Mouse (Mus musculus) intestine, embryonic 14.5 days (tissue): ENCODE data around the gene Gp6. TPM values are rescaled to one million over a fixed set of nuclear protein-coding genes. Genes with fewer than 3 reads are reported as not detected.
"Not testable (repeated sequence)": the region's sequence is repeated elsewhere in the genome, so short reads cannot be mapped to it uniquely, and the experiment has no call there.

Experiments
- ATAC-seq: fragments of 200-750 bp; cut with Nextera tagmentation; replicated peaks from 2 replicates; pipeline ENCODE4 v1.8.0; 2017; ENCODE audit warnings: low read depth, moderate number of reproducible peaks, moderate TSS enrichment, moderate library complexity; ENCODE audit not compliant: low FRiP score, low TSS enrichment
- DNase-seq: peaks from one replicate; pipeline ENCODE4 v3.0.0-alpha.2; 2018; ENCODE audit warnings: low spot score
- H3K27ac ChIP-seq: fragments of 300-500 bp; sonication (generic); 2 replicates; pipeline ENCODE4 v1.5.1; 2014; ENCODE audit warnings: low read depth, mild to moderate bottlenecking, control low read depth
- H3K27me3 ChIP-seq: fragments of 300-500 bp; sonication (generic); replicated peaks from 2 replicates; pipeline ENCODE4 v1.6.1; 2014; ENCODE audit warnings: low read length, control low read depth; ENCODE audit not compliant: control insufficient read depth, insufficient read depth
- H3K36me3 ChIP-seq: fragments of 300-500 bp; sonication (generic); 2 replicates; pipeline ENCODE4 v1.6.1; 2014; ENCODE audit warnings: low read length, control low read depth; ENCODE audit not compliant: control insufficient read depth, insufficient read depth
- H3K4me1 ChIP-seq: fragments of 300-500 bp; sonication (generic); replicated peaks from 2 replicates; pipeline ENCODE4 v1.6.1; 2014; ENCODE audit warnings: low read length, control low read depth, mixed read lengths; ENCODE audit not compliant: control insufficient read depth, insufficient read depth
- H3K4me2 ChIP-seq: fragments of 300-500 bp; sonication (generic); 2 replicates; pipeline ENCODE4 v1.6.1; 2014; ENCODE audit warnings: low read length
- H3K4me3 ChIP-seq: fragments of 300-500 bp; sonication (generic); 2 replicates; pipeline ENCODE4 v1.5.1; 2014; ENCODE audit warnings: low read depth, low read length, control low read depth, mixed read lengths
- H3K9ac ChIP-seq: fragments of 300-500 bp; sonication (generic); 2 replicates; pipeline ENCODE4 v1.6.1; 2014; ENCODE audit warnings: mild to moderate bottlenecking, low read length
- H3K9me3 ChIP-seq: fragments of 300-500 bp; sonication (generic); 2 replicates; pipeline ENCODE4 v1.6.1; 2016; ENCODE audit warnings: low read length, control low read depth; ENCODE audit not compliant: control insufficient read depth
- WGBS: fragments of 180-500 bp; shearing (Covaris S2); extraction: QIAGEN DNeasy Blood & Tissue Kit; methylation state at CpG from one replicate; pipeline ENCODE4 v1.1.7; 2014; 5-methylcytosine and 5-hydroxymethylcytosine counted together
- polyA plus RNA-seq: library from polyadenylated mRNA; unstranded; fragments of >200 nt; fragmentation: Nextera tagmentation; extraction: Ambion mirVana; gene quantifications from 2 replicates; pipeline ENCODE4 v1.2.1, GENCODE M21; 2014

Gp6 gene
- polyA plus RNA-seq, 1 experiment from 2014 or later = 0.31 TPM

DNA sequence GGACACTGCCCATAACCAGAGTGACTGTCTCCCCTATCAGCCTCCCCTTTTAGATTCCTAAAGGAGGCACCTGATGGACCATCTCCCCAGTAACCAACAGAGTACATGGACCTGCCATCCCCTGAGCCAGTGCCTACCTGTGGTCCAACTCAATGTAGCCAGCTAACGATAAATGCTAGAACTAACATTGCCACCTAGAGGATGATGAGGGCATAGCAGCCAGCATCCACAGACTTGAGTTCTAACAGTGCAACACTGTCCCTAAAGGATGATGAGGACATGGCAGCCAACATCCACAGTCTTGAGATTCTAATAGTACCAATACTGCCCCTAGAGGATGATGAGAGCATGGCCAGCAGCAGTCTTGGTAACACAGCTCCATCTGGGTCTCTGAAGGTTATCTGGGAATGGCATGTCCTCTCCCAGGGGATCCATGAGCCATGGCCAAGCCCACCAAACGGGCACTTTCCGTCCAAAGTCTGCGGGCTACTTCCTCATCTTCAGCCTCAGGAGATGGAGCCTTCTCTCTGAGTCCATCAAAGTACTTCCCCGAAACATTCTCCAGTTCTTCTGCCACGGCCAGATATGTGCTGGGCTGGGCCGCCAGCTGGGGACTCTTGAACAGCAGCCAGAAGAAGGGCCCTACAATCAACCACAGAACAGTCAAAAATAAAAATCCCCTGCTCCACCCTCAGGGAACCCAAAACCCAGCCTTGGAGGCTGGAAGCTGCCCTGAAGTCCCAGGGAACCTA, 29.8 kb upstream of the Gp6 start:
- Histone ChIP-seq H3K4me2 (no peak overlapping the region), H3K36me3 (peaks cover 72% of the 10 kb centered on the region), H3K27me3 (no peaks in the 10 kb centered on the region), H3K9ac (no peak overlapping the region), H3K9me3 (0 out of 2 replicates have a peak, but pooled peaks cover 1% of the 10 kb centered on the region), H3K27ac (no peak overlapping the region), H3K4me1 (no peaks in the 10 kb centered on the region), H3K4me3 (no peak overlapping the region)
- DNase-seq = peak; percentile 93
- WGBS = 71% methylated on average over 7 of the region's 7 CpGs
- peak; percentile 91 for ATAC-seq

DNA sequence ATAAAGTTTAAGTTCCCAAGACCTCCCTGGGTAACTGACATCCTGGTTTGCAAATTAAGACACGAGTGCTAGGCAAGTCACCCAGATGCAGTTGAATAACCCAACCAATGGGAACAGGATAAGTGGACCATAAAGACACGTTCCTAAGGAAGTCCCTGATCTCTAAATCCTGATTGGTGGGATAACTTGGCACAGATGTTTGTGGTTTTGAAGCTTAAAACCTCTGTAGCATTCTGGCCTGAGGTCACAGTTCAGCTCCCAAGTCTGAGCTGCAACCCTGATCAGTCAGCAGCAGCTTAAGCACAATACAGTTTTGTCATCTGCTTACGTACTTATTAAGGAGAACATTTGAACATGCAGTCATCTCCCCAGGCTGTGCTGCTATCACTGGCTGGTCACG, 22.7 kb upstream of the Gp6 start:
- ATAC-seq (no peak), DNase-seq (no peak)
- Histone ChIP-seq H3K9ac (no peak overlapping the region), H3K4me1 (no peaks in the 10 kb centered on the region), H3K4me3 (no peak overlapping the region), H3K4me2 (no peak overlapping the region), H3K27ac (no peak overlapping the region), H3K9me3 (no peaks in the 10 kb centered on the region), H3K27me3 (no peaks in the 10 kb centered on the region), H3K36me3 (peaks cover 15% of the 10 kb centered on the region; the same call in 1 of the 2 replicates)
- 65% methylated on average over 4 of the region's 4 CpGs for WGBS

DNA sequence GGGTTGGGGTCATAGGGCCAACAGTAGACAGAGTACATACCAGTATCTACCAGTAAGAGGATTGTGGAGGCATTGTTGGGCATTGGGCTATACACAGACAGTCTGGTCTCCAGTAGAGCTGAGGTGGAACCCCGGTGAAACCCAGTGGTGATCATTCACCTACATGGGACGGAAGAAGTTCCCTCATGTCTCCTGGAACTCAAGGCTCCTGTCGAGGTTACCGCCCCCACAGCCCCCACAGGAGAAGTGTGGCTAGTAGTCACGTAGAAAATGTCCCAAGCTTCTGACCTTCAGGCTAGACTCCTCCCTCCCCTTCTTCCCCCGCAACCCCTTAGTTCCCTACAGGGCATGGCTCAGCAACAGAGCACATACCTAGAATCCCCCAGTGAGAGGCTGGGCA, 22.1 kb upstream of the Gp6 start:
- DNase-seq (no peak), ATAC-seq (no peak)
- Histone ChIP-seq H3K4me2 (no peak overlapping the region), H3K36me3 (peaks cover 11% of the 10 kb centered on the region; the same call in 1 of the 2 replicates), H3K9me3 (no peaks in the 10 kb centered on the region), H3K4me3 (no peak overlapping the region), H3K4me1 (no peaks in the 10 kb centered on the region), H3K27me3 (no peaks in the 10 kb centered on the region), H3K27ac (no peak overlapping the region), H3K9ac (no peak overlapping the region)
- 81% methylated on average over 6 of the region's 6 CpGs for WGBS

DNA sequence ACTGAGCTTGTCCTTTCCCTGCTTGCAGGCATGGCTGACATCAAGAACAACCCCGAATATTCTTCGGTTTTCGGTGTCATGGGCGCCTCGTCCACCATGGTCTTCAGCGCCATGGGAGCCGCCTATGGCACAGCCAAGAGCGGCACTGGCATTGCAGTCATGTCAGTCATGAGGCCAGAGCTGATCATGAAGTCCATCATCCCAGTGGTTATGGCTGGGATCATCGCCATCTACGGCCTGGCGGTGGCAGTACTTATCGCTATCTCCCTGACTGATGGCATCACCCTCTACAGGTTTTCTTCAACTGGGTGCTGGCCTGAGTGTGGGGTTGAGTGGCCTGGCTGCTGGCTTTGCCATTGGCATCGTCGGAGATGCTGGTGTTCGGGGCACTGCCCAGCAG, 14.9 kb upstream of the Gp6 start:
- 96% methylated on average over 15 of the region's 15 CpGs for WGBS
- DNase-seq, H3K9ac ChIP-seq, H3K27ac ChIP-seq, H3K4me1 ChIP-seq, ATAC-seq, H3K27me3 ChIP-seq, H3K4me2 ChIP-seq, H3K36me3 ChIP-seq, H3K9me3 ChIP-seq, H3K4me3 ChIP-seq: not testable (repeated sequence)

DNA sequence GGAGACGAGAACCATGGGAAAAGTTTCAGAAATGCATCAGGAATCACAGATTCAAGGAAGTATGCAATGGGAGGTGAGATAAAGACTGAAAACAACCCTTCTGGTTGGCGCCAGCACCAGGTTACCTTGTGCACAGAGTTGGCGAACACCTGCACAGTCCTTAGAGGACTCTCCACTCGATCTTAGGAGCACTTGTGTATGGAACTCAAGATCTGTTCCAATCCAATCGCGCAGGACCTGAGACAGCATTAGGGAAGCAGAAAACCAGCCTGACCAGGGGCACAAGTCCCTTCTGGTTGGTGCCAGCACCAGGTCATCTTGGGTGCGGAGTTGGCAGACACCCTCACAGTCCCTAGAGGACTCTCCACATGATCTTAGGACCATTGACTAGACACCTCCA, 24.0 kb downstream of the Gp6 start:
- Histone ChIP-seq H3K4me1 (no peaks in the 10 kb centered on the region), H3K4me2 (no peak overlapping the region), H3K4me3 (no peak overlapping the region), H3K36me3 (no peaks in the 10 kb centered on the region), H3K27me3 (no peaks in the 10 kb centered on the region), H3K27ac (no peak overlapping the region), H3K9ac (no peak overlapping the region), H3K9me3 (no peaks in the 10 kb centered on the region)
- 76% methylated on average over 7 of the region's 7 CpGs for WGBS
- no peak for DNase-seq
- ATAC-seq = no peak

DNA sequence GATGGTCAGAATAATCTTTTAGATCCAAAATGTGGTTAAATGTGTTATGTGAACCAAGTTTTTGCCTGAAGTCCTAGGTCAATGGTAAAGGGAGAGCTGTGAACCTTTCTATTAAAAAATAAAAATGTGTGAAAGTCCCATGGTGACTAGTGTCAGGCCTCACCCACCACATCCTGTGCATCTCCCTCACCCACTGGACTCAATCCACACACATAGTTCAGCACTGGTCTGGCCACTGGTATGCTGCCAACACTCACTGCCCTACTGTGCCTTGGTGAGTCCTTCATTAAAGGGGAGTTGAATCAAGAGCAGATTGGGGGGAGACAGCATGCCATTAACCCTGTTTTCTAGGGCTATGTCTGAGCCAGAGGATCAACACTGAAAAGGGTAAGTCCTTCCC, 60.0 kb downstream of the Gp6 start, which contains the start of gene Ncr1:
Ncr1 (plus strand) TSS at position 216 of the 400 bp plus-strand sequence.
- no peak for ATAC-seq

DNA sequence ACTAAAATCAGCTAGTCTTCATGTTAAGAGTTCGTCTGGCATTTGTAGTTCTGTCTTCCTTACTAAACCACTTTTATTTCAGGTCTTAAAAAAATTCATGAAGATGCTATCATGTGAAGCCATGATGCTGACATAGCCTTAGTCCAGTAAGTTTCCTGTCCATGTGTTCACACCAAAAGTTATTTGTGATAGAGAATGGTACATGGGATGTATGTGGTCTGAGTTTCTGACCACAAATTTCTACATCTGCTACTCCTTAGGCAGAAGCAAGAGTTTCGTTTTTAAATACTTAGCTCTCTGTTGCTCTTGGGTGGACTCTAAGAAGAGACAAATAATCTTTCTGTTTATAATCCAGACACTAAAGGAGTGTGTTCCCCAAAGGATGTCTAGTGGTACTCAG, 74.2 kb downstream of the Gp6 start:
- WGBS = 73% methylated on average over 2 of the region's 2 CpGs
- no peaks in the 10 kb centered on the region for H3K27me3 ChIP-seq

More for the DNA sequence above, 60.0 kb downstream of the Gp6 start, which contains the start of gene Ncr1:
- Histone ChIP-seq H3K27ac (no peak within 1 kb of the TSS), H3K4me3 (no peak within 1 kb of the TSS), H3K36me3 (no peaks in the 10 kb centered on the region), H3K4me2 (no peak within 1 kb of the TSS), H3K9me3 (no peaks in the 10 kb centered on the region), H3K9ac (no peak within 1 kb of the TSS), H3K27me3 (no peaks in the 10 kb centered on the region), H3K4me1 (no peaks in the 10 kb centered on the region)
- no peak for DNase-seq

More for the DNA sequence above, 74.2 kb downstream of the Gp6 start:
- Histone ChIP-seq H3K36me3 (no peaks in the 10 kb centered on the region), H3K9me3 (no peaks in the 10 kb centered on the region), H3K27ac (no peak overlapping the region), H3K4me3 (no peak overlapping the region), H3K9ac (no peak overlapping the region), H3K4me1 (no peaks in the 10 kb centered on the region), H3K4me2 (no peak overlapping the region)
- ATAC-seq (no peak), DNase-seq (no peak)
